Mouse (Mus musculus) neural tube, embryonic 14.5 days (tissue): ENCODE data around the gene Tsc22d4. TPM values are rescaled to one million over a fixed set of nuclear protein-coding genes. Genes with fewer than 3 reads are reported as not detected.

ENCODE experiments used
- ATAC-seq: fragments of 200-750 bp; cut with Nextera tagmentation; 2 replicates; pipeline ENCODE4 v1.8.0; 2017; ENCODE audit warnings: low read depth, mild to moderate bottlenecking, moderate TSS enrichment, moderate library complexity
- H3K27ac ChIP-seq: fragments of 300-500 bp; sonication (generic); 2 replicates; pipeline ENCODE4 v1.5.1; 2014; ENCODE audit warnings: low read depth, mild to moderate bottlenecking, control low read depth, low read length, moderate library complexity, mixed read lengths
- H3K27me3 ChIP-seq: fragments of 300-500 bp; sonication (generic); 2 replicates; pipeline ENCODE4 v1.6.1; 2014; ENCODE audit warnings: low read length; ENCODE audit not compliant: control insufficient read depth, insufficient read depth
- H3K36me3 ChIP-seq: fragments of 300-500 bp; sonication (generic); 2 replicates; pipeline ENCODE4 v1.6.1; 2014; ENCODE audit warnings: low read length, mixed read lengths; ENCODE audit not compliant: control insufficient read depth, insufficient read depth
- H3K4me1 ChIP-seq: fragments of 300-500 bp; sonication (generic); 2 replicates; pipeline ENCODE4 v1.6.1; 2014; ENCODE audit warnings: low read length; ENCODE audit not compliant: control insufficient read depth, insufficient read depth
- H3K4me2 ChIP-seq: fragments of 300-500 bp; sonication (generic); 2 replicates; pipeline ENCODE4 v1.6.1; 2014; ENCODE audit warnings: mild to moderate bottlenecking, low read depth, low read length, control low read depth
- H3K4me3 ChIP-seq: fragments of 300-500 bp; sonication (generic); 2 replicates; pipeline ENCODE4 v1.5.1; 2014; ENCODE audit warnings: low read depth, low read length, control low read depth, mixed read lengths
- H3K9ac ChIP-seq: fragments of 300-500 bp; sonication (generic); replicated peaks from 2 replicates; pipeline ENCODE4 v1.6.1; 2014; ENCODE audit warnings: low read depth, mild to moderate bottlenecking, control low read depth, low read length, mixed read lengths
- H3K9me3 ChIP-seq: fragments of 300-500 bp; sonication (generic); 2 replicates; pipeline ENCODE4 v1.6.1; 2016; ENCODE audit warnings: low read length; ENCODE audit not compliant: control insufficient read depth
- WGBS: fragments of 180-500 bp; shearing (Covaris S2); extraction: QIAGEN DNeasy Blood & Tissue Kit; methylation state at CpG from one replicate; pipeline ENCODE4 v1.1.7; 2014; 5-methylcytosine and 5-hydroxymethylcytosine counted together
- polyA plus RNA-seq: library from polyadenylated mRNA; unstranded; fragments of >200 nt; fragmentation: Nextera tagmentation; extraction: Ambion mirVana; gene quantifications from 2 replicates; pipeline ENCODE4 v1.2.1, GENCODE M21; 2014

Tsc22d4 gene
- polyA plus RNA-seq, 1 experiment from 2014 or later, result 85.1 TPM

- no peak overlapping the region for H3K4me3 ChIP-seq
- no peak overlapping the region for H3K27ac ChIP-seq
- no peaks in the 10 kb centered on the region for H3K9me3 ChIP-seq
- H3K4me2 ChIP-seq, result no peak overlapping the region
- peaks cover 36% of the 10 kb centered on the region for H3K4me1 ChIP-seq
- H3K36me3 ChIP-seq, result peaks cover 26% of the 10 kb centered on the region; the same call in 1 of the 2 replicates
- WGBS, result 95% methylated on average over 7 of the region's 7 CpGs
- no peak overlapping the region for H3K9ac ChIP-seq
- no peaks in the 10 kb centered on the region for H3K27me3 ChIP-seq
- no peak for ATAC-seq
Observed at GRCm38 (mm10) chr5:137781661-137782060, 36.1 kb downstream of the Tsc22d4 start.

- Histone ChIP-seq H3K4me2 (peak overlapping the region; percentile 76), H3K27me3 (no peaks in the 10 kb centered on the region), H3K4me3 (peak overlapping the region; percentile 82), H3K36me3 (peaks cover 26% of the 10 kb centered on the region; the same call in 1 of the 2 replicates), H3K9me3 (no peaks in the 10 kb centered on the region), H3K27ac (no peak overlapping the region), H3K4me1 (peaks cover 36% of the 10 kb centered on the region), H3K9ac (peak overlapping the region; percentile 50)
- ATAC-seq, result no peak
- 87% methylated on average over 13 of the region's 13 CpGs for WGBS
Observed at GRCm38 (mm10) chr5:137782776-137783522, 37.4 kb downstream of the Tsc22d4 start.

- H3K4me3 ChIP-seq, result peak overlapping the region; percentile 82
- peak overlapping the region; percentile 50 for H3K9ac ChIP-seq
- no peak overlapping the region for H3K27ac ChIP-seq
- no peaks in the 10 kb centered on the region for H3K9me3 ChIP-seq
- peaks cover 26% of the 10 kb centered on the region; the same call in 1 of the 2 replicates for H3K36me3 ChIP-seq
- 74% methylated on average over 9 of the region's 9 CpGs for WGBS
- ATAC-seq, result no peak
- peak overlapping the region; percentile 76 for H3K4me2 ChIP-seq
- no peaks in the 10 kb centered on the region for H3K27me3 ChIP-seq
- H3K4me1 ChIP-seq, result peaks cover 36% of the 10 kb centered on the region
Observed at GRCm38 (mm10) chr5:137783901-137784540, 38.5 kb downstream of the Tsc22d4 start.

- H3K4me2 ChIP-seq, result peak overlapping the region; percentile 76
- no peaks in the 10 kb centered on the region for H3K27me3 ChIP-seq
- H3K4me3 ChIP-seq, result peak overlapping the region; percentile 82
- H3K4me1 ChIP-seq, result peaks cover 36% of the 10 kb centered on the region
- WGBS, result 85% methylated on average over 14 of the region's 14 CpGs
- peak overlapping the region; percentile 85 for H3K9ac ChIP-seq
- no peaks in the 10 kb centered on the region for H3K9me3 ChIP-seq
- peaks cover 26% of the 10 kb centered on the region; the same call in 1 of the 2 replicates for H3K36me3 ChIP-seq
- ATAC-seq, result no peak
- no peak overlapping the region for H3K27ac ChIP-seq
Observed at GRCm38 (mm10) chr5:137784546-137784945, 39.0 kb downstream of the Tsc22d4 start.

- Histone ChIP-seq H3K36me3 (peaks cover 24% of the 10 kb centered on the region; the same call in 1 of the 2 replicates), H3K9me3 (no peaks in the 10 kb centered on the region), H3K9ac (peak overlapping the region; percentile 85), H3K4me2 (peak overlapping the region; percentile 76), H3K27me3 (no peaks in the 10 kb centered on the region), H3K4me3 (peak overlapping the region; percentile 82), H3K27ac (peak overlapping the region; percentile 96), H3K4me1 (peaks cover 27% of the 10 kb centered on the region)
- ATAC-seq, result peak; percentile 19
- WGBS, result 1% methylated on average over 44 of the region's 62 CpGs
Observed at GRCm38 (mm10) chr5:137785164-137786031, 39.9 kb downstream of the Tsc22d4 start.

GRCm38 (mm10) chr5:137786109-137786942 lies 40.8 kb downstream of the Tsc22d4 start:
- Histone ChIP-seq H3K27me3 (no peaks in the 10 kb centered on the region), H3K36me3 (peaks cover 19% of the 10 kb centered on the region; the same call in 1 of the 2 replicates), H3K4me2 (peak overlapping the region; percentile 76), H3K9me3 (no peaks in the 10 kb centered on the region), H3K9ac (peak overlapping the region; percentile 85), H3K4me3 (peak overlapping the region; percentile 82), H3K4me1 (peaks cover 24% of the 10 kb centered on the region), H3K27ac (peak overlapping the region; percentile 97)
- ATAC-seq, result peak; percentile 80
- under 1% methylated on average over 78 of the region's 79 CpGs for WGBS

GRCm38 (mm10) chr5:137787151-137787928 lies 41.8 kb downstream of the Tsc22d4 start, which contains the start of the genes Mepce and Zcwpw1:
Mepce (minus strand) TSS chr5:137787655.
Zcwpw1 (plus strand) TSS chr5:137787798.
- Histone ChIP-seq H3K4me2 (peak within 1 kb of the TSS; percentile 76), H3K4me3 (peak within 1 kb of the TSS; percentile 82), H3K27ac (peak within 1 kb of the TSS; percentile 97), H3K36me3 (peaks cover 13% of the 10 kb centered on the region; the same call in 1 of the 2 replicates), H3K4me1 (peaks cover 24% of the 10 kb centered on the region), H3K27me3 (no peaks in the 10 kb centered on the region), H3K9ac (peak within 1 kb of the TSS; percentile 85), H3K9me3 (no peaks in the 10 kb centered on the region)
- ATAC-seq, result peak; percentile 71
- WGBS, result under 1% methylated on average over 48 of the region's 48 CpGs
